16 mouse cellular contexts compared by ENCODE assay signal in the genomic region with DNA sequence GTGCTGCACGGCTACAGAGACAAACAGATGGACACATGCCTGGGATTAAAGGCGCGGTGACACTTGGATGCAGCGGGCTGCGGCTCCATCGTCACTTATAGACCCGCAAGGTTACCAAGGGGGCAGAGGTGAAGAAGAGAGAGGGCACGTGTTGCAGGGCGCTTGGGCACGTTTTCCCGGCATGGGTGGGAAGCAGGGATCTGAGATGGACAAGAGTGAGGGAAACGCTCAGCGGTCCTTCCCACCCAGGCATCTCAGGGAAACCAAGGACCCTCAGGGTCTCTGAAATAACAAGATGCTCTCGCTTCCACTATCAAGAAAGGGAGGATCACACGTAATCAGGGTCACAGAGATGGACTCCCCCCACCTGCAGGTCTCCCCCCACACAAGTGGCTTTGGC. TPM values are rescaled to one million over a fixed set of nuclear protein-coding genes. Genes with fewer than 3 reads are reported as not detected.
A peak's percentile ranks its signal among the peaks of the same experiment; 100 is the strongest.
DNase-seq lines count a peak whose midpoint lies in the region; ATAC-seq and TF ChIP-seq lines count a peak whose summit lies in the region.
"Had no signal": no experiment of that assay in that cellular context is flagged by ENCODE, and none has a peak within 500 bp of the region (broad histone marks: within the 10 kb centered on the region; RNA-seq: fewer than 3 reads in every experiment).

No protein-coding gene starts in this region.

- no peak overlapping the region for H3K9ac ChIP-seq in intestine, embryonic 15.5 days
- no peak overlapping the region for H3K9ac ChIP-seq in intestine, embryonic 16.5 days (ENCODE audit: low read depth, low read length)
- H3K9ac ChIP-seq in forebrain, embryonic 12.5 days, result peak overlapping the region; percentile 30; the same call in 1 of the 2 replicates
- no peak overlapping the region for H3K9ac ChIP-seq in hindbrain, postnatal 0 days (replicated peaks; ENCODE audit: low read length)
- no peak overlapping the region for H3K9ac ChIP-seq in neural tube, embryonic 11.5 days (ENCODE audit: low read length)
- H3K9ac ChIP-seq: liver, embryonic 15.5 days had no signal

- ATAC-seq in intestine, embryonic 15.5 days, result no peak
- no peak for ATAC-seq in intestine, embryonic 16.5 days
- no peak for ATAC-seq in forebrain, embryonic 12.5 days (ENCODE audit: low FRiP score)
- no peak for ATAC-seq in hindbrain, postnatal 0 days
- ATAC-seq in neural tube, embryonic 11.5 days (ENCODE audit: insufficient read depth, low FRiP score, low TSS enrichment), result no peak; the same call in 1 of the 2 replicates

- H3K4me3 ChIP-seq in intestine, embryonic 15.5 days (replicated peaks), result no peak overlapping the region; the same call in 1 of the 2 replicates
- H3K4me3 ChIP-seq in intestine, embryonic 16.5 days (ENCODE audit: low read length), result no peak overlapping the region
- peak overlapping the region; percentile 17 for H3K4me3 ChIP-seq in forebrain, embryonic 12.5 days (replicated peaks)
- H3K4me3 ChIP-seq in hindbrain, postnatal 0 days (ENCODE audit: low read length), result peak overlapping the region; percentile 13
- no peak overlapping the region for H3K4me3 ChIP-seq in neural tube, embryonic 11.5 days (ENCODE audit: low read depth, low read length)
- H3K4me3 ChIP-seq: erythroblast, embryonic 14.5 days; liver, embryonic 15.5 days had no signal

- no peaks in the 10 kb centered on the region for H3K36me3 ChIP-seq in intestine, embryonic 15.5 days
- no peaks in the 10 kb centered on the region for H3K36me3 ChIP-seq in intestine, embryonic 16.5 days (ENCODE audit: control insufficient read depth, insufficient read depth, low read length)
- peaks cover 68% of the 10 kb centered on the region for H3K36me3 ChIP-seq in forebrain, embryonic 12.5 days (replicated peaks)
- no peaks in the 10 kb centered on the region for H3K36me3 ChIP-seq in hindbrain, postnatal 0 days (ENCODE audit: insufficient read depth, low read length)
- H3K36me3 ChIP-seq in neural tube, embryonic 11.5 days (ENCODE audit: control insufficient read depth, insufficient read depth, low read length), result no peaks in the 10 kb centered on the region
- H3K36me3 ChIP-seq: liver, embryonic 15.5 days had no signal

- H3K27ac ChIP-seq in intestine, embryonic 15.5 days, result no peak overlapping the region
- H3K27ac ChIP-seq in intestine, embryonic 16.5 days (ENCODE audit: low read length), result no peak overlapping the region
- H3K27ac ChIP-seq in forebrain, embryonic 12.5 days, result no peak overlapping the region
- no peak overlapping the region for H3K27ac ChIP-seq in hindbrain, postnatal 0 days
- no peak overlapping the region for H3K27ac ChIP-seq in neural tube, embryonic 11.5 days (ENCODE audit: low read depth, low read length)
- H3K27ac ChIP-seq: liver, embryonic 15.5 days had no signal

- no peaks in the 10 kb centered on the region for H3K9me3 ChIP-seq in intestine, embryonic 15.5 days
- no peaks in the 10 kb centered on the region for H3K9me3 ChIP-seq in intestine, embryonic 16.5 days (ENCODE audit: control insufficient read depth, low read length)
- H3K9me3 ChIP-seq in forebrain, embryonic 12.5 days, result no peaks in the 10 kb centered on the region
- H3K9me3 ChIP-seq in hindbrain, postnatal 0 days (ENCODE audit: low read length), result no peaks in the 10 kb centered on the region
- no peaks in the 10 kb centered on the region for H3K9me3 ChIP-seq in neural tube, embryonic 11.5 days (ENCODE audit: control insufficient read depth, low read length)
- H3K9me3 ChIP-seq: liver, embryonic 15.5 days had no signal

- TF ChIP-seq CTCF in hindbrain, postnatal 0 days (IDR thresholded peaks at IDR 0.05; ENCODE audit: low read depth), result no peak

- peaks cover 82% of the 10 kb centered on the region for H3K27me3 ChIP-seq in intestine, embryonic 15.5 days (replicated peaks)
- H3K27me3 ChIP-seq in intestine, embryonic 16.5 days (replicated peaks; ENCODE audit: control insufficient read depth, insufficient read depth, low read length), result peaks cover 68% of the 10 kb centered on the region
- H3K27me3 ChIP-seq in forebrain, embryonic 12.5 days, result peaks cover 50% of the 10 kb centered on the region
- H3K27me3 ChIP-seq in hindbrain, postnatal 0 days (ENCODE audit: insufficient read depth, low read length), result peaks cover 91% of the 10 kb centered on the region
- peaks cover 95% of the 10 kb centered on the region for H3K27me3 ChIP-seq in neural tube, embryonic 11.5 days (ENCODE audit: control insufficient read depth, insufficient read depth, low read length)

- H3K4me1 ChIP-seq in intestine, embryonic 15.5 days (replicated peaks), result no peaks in the 10 kb centered on the region
- H3K4me1 ChIP-seq in intestine, embryonic 16.5 days (ENCODE audit: control insufficient read depth, insufficient read depth, low read length), result no peaks in the 10 kb centered on the region
- peaks cover 47% of the 10 kb centered on the region for H3K4me1 ChIP-seq in forebrain, embryonic 12.5 days
- peaks cover 6% of the 10 kb centered on the region; the same call in 1 of the 2 replicates for H3K4me1 ChIP-seq in hindbrain, postnatal 0 days (ENCODE audit: insufficient read depth, low read length)
- H3K4me1 ChIP-seq in neural tube, embryonic 11.5 days (ENCODE audit: control insufficient read depth, insufficient read depth, low read length), result no peaks in the 10 kb centered on the region
- H3K4me1 ChIP-seq: liver, embryonic 15.5 days had no signal

- H3K4me2 ChIP-seq in intestine, embryonic 15.5 days (replicated peaks), result peak overlapping the region; percentile 9; the same call in 1 of the 2 replicates
- no peak overlapping the region; the same call in 1 of the 2 replicates for H3K4me2 ChIP-seq in intestine, embryonic 16.5 days (ENCODE audit: low read depth, low read length)
- peak overlapping the region; percentile 47 for H3K4me2 ChIP-seq in forebrain, embryonic 12.5 days
- H3K4me2 ChIP-seq in hindbrain, postnatal 0 days (ENCODE audit: low read depth, low read length), result peak overlapping the region; percentile 37
- no peak overlapping the region for H3K4me2 ChIP-seq in neural tube, embryonic 11.5 days (ENCODE audit: low read depth)
- H3K4me2 ChIP-seq: liver, embryonic 15.5 days had no signal

- 2% methylated on average over 15 of the region's 15 CpGs for WGBS in intestine, embryonic 15.5 days
- WGBS in intestine, embryonic 16.5 days, result under 1% methylated on average over 15 of the region's 15 CpGs
- WGBS in forebrain, embryonic 12.5 days, result 21% methylated on average over 15 of the region's 15 CpGs
- 2% methylated on average over 15 of the region's 15 CpGs for WGBS in hindbrain, postnatal 0 days
- WGBS in neural tube, embryonic 11.5 days, result 3% methylated on average over 15 of the region's 15 CpGs

- DNase-seq in hindbrain, postnatal 0 days (ENCODE audit: low spot score), result no peak
- peak; percentile 24 for DNase-seq in neural tube, embryonic 11.5 days (ENCODE audit: low spot score)
- DNase-seq in thymus, postnatal 4 days, result no peak
- no peak for DNase-seq in layer of hippocampus, postnatal 36 days
- no peak for DNase-seq in urinary bladder, postnatal 36 days (ENCODE audit: low spot score in 2 of 2)
- DNase-seq: cerebellum, adult 9-11 months; gastrocnemius, postnatal 14 days; kidney, postnatal 25 days; spleen, adult 18-20 months had no signal

RNA-seq across cellular contexts. Expression of a gene that starts 10.5 kb away (rescaled TPM):
- 0.05 TPM in 1 of 2 replicates, not detected in the other for polyA plus RNA-seq in intestine, embryonic 15.5 days (2015; fragmentation: Nextera tagmentation; extraction: Ambion mirVana)
- not detected in 2 replicates for polyA plus RNA-seq in intestine, embryonic 16.5 days (2015; fragmentation: Nextera tagmentation; extraction: Ambion mirVana)
- 104 TPM in 2 replicates for polyA plus RNA-seq in forebrain, embryonic 12.5 days (2016; fragmentation: Nextera tagmentation; extraction: Ambion mirVana)
- 0.10 TPM in 1 of 2 replicates, not detected in the other for total RNA-seq in hindbrain, postnatal 0 days (2014; rRNA removed)
- not detected in 2 replicates for polyA plus RNA-seq in hindbrain, postnatal 0 days (2015; fragmentation: Nextera tagmentation; extraction: Ambion mirVana)
- polyA plus RNA-seq in neural tube, embryonic 11.5 days (2014; fragmentation: Nextera tagmentation; extraction: Ambion mirVana), result not detected in 2 replicates
- total RNA-seq in layer of hippocampus, postnatal 36 days (2021), result 10 to 100 TPM; 14.1 TPM
- total RNA-seq: gastrocnemius, postnatal 14 days; heart, postnatal 25 days; megakaryocyte-erythroid progenitor cell, adult 5-6 weeks had no signal
- polyA plus RNA-seq: erythroblast, embryonic 14.5 days; liver, embryonic 15.5 days had no signal

RNA-seq across cellular contexts. Expression of a gene that starts 10.7 kb away (rescaled TPM):
- polyA plus RNA-seq in intestine, embryonic 15.5 days (2015; fragmentation: Nextera tagmentation; extraction: Ambion mirVana), result 14.5 and 16.3 TPM in 2 replicates
- polyA plus RNA-seq in intestine, embryonic 16.5 days (2015; fragmentation: Nextera tagmentation; extraction: Ambion mirVana), result 17.0 and 19.4 TPM in 2 replicates
- polyA plus RNA-seq in forebrain, embryonic 12.5 days (2016; fragmentation: Nextera tagmentation; extraction: Ambion mirVana), result 63.1 and 65.4 TPM in 2 replicates
- 37.0 and 43.1 TPM in 2 replicates for total RNA-seq in hindbrain, postnatal 0 days (2014; rRNA removed)
- polyA plus RNA-seq in hindbrain, postnatal 0 days (2015; fragmentation: Nextera tagmentation; extraction: Ambion mirVana), result 36.8 and 39.2 TPM in 2 replicates
- polyA plus RNA-seq in neural tube, embryonic 11.5 days (2014; fragmentation: Nextera tagmentation; extraction: Ambion mirVana), result 16.8 and 19.5 TPM in 2 replicates
- 10 to 100 TPM; 55.7 to 57.0 TPM for total RNA-seq in layer of hippocampus, postnatal 36 days (2021)

Comparison
In these comparisons a context has a peak if more than half of its experiments do, and no peak if none do; other contexts are left out.
1. H3K4me2 ChIP-seq: peak in intestine, embryonic 15.5 days (single experiment), forebrain, embryonic 12.5 days (single experiment) and hindbrain, postnatal 0 days (single experiment); none in intestine, embryonic 16.5 days (single experiment) and neural tube, embryonic 11.5 days (single experiment).
2. H3K4me3 ChIP-seq: peak in forebrain, embryonic 12.5 days (single experiment) and hindbrain, postnatal 0 days (single experiment); none in intestine, embryonic 15.5 days (single experiment), intestine, embryonic 16.5 days (single experiment) and neural tube, embryonic 11.5 days (single experiment).
3. RNA of a gene that starts 10.5 kb away (polyA plus RNA-seq): 104 TPM in forebrain, embryonic 12.5 days; not detected in neural tube, embryonic 11.5 days, 0.05 TPM in intestine, embryonic 15.5 days, not detected in hindbrain, postnatal 0 days and not detected in intestine, embryonic 16.5 days; every median in the first group is over 10 times any median in the second.